Mouse (Mus musculus) mesoderm, embryonic 11.5 days (tissue): Measurements from ENCODE around the gene Med1.
"Not testable (repeated sequence)": the region's sequence is repeated elsewhere in the genome, so short reads cannot be mapped to it uniquely, and the experiment has no call there.

Experiments
- DNase-seq: peaks from one replicate; pipeline ENCODE4 v3.0.0-alpha.2; 2012; ENCODE audit warnings: low read depth, low spot score

Med1 gene

GRCm38 (mm10) chr11:98192901-98193805 lies at the start of gene Med1:
Med1 (minus strand) TSS chr11:98193293.
- DNase-seq: peak; percentile 98

DNA sequence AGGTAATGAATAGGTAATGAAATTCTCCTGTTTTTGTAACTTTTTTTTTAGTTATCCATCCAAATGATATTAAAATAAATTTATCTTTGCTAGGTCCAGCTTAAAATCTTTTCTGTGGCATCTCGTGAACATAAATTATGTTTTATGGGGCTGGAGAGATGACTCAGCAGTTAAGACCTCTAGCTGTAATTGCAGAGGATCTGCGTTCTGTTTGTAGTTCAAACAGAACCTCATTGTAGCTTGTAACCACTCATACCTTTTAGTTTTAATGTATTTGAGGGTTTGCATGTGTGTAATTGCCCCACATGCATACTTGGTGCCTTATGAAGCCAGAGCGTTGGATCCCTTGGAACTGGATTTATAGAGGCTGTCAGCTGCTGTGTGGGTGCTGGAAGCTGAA lies 45.9 kb upstream of the Med1 start:
- no peak for DNase-seq

DNA sequence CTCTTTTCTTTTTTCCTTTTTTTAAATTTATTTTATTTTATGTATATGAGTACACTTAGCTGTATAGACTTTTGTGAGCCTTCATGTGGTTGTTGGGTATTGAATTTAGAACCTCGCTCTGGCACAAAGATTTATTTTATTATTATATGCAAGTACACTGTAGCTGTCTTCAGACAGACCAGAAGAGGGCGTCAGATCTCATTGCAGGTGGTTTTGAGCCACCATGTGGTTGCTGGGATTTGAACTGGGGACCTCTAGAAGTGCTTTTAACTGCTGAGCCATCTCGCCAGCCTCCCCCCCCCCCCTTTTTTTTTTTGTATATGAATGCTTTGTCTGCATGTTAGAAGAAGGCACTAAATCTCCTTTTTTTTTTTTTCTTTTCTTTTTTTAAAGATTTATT lies 45.3 kb upstream of the Med1 start:
- DNase-seq: no peak

GRCm38 (mm10) chr11:98226349-98226748 lies 33.3 kb upstream of the Med1 start:
- no peak for DNase-seq

DNA sequence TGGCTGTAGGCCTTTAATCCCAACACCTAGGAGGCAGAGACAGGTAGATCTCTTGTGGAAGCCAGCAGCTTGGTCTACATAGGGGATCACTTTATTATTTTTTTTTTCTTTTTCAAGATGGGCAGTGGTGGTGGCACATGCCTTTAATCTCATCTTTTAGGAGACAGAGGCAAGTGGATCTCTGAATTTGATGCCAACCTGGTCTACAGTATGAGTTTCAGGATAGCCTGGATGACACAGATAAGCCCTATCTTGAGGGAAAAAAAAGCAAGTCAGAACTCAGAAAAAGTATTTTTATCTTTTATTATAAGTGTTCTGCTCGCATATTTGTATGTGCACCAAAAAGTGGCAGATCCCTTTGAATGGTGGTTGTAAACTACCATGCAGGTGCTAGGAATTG lies 20.2 kb upstream of the Med1 start:
- DNase-seq: no peak

GRCm38 (mm10) chr11:98209661-98210060 lies 16.6 kb upstream of the Med1 start:
- not testable (repeated sequence) for DNase-seq

GRCm38 (mm10) chr11:98206281-98206680 lies 13.2 kb upstream of the Med1 start:
- not testable (repeated sequence) for DNase-seq

DNA sequence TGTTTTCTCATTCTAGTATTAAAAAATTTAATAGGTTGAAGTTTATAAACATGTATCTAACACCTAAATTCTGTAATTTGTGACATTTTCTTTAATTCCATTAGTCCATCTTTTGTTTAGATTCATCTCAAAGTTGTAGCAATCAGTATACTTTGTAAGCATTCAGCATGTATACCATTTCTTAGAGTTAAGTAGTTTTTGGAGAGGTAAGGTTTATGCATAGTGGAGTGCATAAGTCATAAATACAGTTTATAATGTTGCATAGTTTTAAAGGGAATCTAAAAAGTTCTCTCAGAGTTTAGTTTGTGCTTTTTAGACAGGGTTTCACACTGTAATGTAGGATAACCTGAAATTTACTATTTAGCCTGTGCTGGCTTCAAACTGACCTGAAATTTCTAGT lies 12.4 kb upstream of the Med1 start:
- DNase-seq: no peak

GRCm38 (mm10) chr11:98203931-98204421 lies 10.9 kb upstream of the Med1 start:
- DNase-seq: peak; percentile 26

DNA sequence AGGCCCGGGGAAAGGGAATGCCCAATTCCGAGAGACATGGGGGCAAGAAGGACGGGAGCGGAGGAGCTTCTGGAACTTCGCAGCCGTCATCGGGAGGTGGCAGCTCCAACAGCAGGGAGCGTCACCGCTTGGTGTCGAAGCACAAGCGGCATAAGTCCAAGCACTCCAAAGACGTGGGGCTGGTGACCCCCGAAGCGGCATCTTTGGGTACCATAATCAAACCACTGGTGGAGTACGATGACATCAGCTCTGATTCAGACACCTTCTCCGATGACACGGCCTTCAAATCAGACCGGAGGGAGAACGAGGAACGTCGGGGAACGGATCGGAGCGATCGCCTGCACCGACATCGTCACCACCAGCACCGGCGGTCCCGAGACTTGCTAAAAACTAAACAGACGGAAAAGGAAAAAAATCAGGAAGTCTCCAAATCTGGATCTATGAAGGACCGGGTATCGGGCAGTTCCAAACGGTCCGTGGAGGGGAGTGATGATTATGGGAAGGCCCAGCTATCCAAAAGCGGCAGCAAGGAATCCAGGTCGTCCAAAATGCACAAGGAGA lies 10.3 kb upstream of the Med1 start:
- DNase-seq: no peak

DNA sequence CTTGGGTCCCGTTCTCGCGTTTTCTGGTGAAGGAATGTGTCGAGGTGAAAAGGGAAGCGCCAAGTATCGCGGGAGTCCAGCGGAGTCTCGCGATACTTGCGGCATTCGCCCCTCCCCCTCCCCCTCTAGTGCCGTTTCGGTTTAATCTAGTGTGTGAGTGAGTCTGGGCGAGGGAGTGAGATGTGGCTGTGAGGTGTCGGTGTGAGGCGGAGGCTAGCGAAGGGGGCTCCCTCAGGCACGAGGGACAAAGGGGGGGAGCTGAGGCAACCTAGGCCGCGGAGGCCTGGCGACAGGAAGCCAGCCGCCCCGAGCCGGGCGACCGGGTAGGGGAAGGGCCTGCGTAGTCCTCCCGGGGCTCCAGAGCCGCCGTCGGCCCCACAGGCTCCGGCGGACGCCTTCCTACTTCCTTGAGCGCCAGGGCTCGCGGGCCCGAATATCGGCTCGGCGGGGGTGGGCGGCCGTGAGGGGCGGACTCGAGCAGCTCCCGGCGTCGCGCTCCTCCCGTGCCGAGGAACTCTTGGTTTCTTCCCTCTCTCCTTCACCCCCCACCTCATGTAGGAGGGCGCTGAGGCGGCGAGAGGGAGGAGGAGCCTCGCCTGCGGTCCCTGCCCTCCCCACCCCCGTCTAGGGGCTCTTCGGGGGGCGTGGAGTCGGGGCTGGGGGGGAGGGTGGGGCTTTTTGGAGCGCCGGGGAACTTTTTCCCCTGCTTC lies 9.7 kb upstream of the Med1 start, which contains the start of gene Cdk12:
TSS of gene Cdk12 (plus strand) at position 419 of the 710 bp plus-strand sequence.
- peak; percentile 99 for DNase-seq

DNA sequence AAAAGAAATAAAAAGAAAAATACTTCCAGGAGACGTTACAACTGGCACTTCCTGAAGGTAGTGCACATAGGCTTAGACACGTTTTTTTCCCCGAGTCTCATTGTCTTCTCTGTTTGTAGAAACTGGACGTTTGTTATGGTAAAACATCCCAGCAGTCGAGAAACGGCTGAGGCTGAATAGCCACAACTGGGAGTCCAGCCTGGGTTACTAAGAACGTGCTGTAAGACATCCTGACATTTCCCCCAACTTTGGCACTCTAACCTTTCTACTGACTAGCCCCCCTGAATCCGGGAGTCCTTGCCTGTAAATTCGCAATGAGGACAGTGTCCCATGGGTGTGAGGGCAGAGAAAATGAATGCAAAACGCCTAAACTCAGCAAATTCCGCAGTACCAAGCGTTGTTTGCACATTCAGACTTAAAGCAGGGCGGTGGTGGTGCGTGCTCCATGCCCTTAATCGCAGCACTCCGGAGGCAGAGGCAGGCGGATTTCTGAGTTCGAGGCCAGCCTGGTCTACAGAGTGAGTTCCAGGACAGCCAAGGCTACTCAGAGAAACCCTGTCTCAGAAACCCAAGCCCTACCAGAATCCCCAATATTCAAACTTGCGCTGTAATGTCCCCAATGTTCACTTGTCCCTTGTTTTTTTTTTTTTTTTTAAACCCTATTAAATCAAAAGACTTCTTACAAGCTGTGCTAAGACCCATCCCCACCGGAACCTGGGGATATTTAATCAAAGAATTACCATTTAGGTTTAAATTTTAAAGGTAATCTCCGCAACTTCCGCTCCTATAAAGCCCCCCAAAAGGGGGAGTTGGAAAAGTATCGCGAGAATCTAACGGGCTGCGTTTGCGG lies 8.9 kb upstream of the Med1 start:
- DNase-seq: peak; percentile 42

DNA sequence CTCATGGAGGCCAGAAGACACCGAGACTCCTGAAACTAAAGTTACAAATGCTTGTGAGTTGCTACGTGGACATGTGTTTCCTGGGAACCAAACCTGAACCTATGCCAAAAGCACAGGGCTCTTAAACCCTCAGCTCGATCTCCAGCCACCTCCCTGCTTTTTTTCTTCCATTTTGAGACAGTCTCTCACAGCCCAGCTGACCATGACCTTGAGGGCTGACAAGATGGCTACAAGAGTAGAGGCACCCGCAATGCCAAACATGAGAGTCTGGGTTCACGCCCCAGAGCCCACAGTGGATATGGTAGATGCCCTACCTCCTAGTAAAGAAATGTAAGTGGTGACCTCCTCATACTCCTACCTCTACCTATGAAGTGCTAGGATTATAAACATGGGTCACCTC lies 2.3 kb downstream of the Med1 start:
- no peak for DNase-seq

GRCm38 (mm10) chr11:98187640-98188395 lies 5.3 kb downstream of the Med1 start:
- no peak for DNase-seq

DNA sequence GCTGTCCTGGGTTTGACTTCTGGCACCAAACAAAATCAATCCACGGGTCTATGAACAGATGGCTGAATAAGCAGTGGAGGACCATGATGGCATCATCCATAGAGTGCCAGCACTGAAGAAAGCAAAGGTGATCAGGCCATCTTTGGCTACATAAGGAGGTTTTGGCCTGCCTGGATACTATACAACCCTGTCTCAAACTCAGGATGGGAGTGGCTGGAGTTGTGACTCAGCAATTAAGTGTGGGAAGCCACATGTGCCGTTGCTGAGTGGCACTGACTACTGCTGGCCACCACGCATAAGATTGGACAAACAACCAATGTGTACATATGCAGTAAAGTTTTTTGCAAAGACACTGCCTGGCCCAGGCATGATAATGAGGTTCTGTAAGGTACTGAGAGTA lies 10.9 kb downstream of the Med1 start:
- DNase-seq: not testable (repeated sequence)

DNA sequence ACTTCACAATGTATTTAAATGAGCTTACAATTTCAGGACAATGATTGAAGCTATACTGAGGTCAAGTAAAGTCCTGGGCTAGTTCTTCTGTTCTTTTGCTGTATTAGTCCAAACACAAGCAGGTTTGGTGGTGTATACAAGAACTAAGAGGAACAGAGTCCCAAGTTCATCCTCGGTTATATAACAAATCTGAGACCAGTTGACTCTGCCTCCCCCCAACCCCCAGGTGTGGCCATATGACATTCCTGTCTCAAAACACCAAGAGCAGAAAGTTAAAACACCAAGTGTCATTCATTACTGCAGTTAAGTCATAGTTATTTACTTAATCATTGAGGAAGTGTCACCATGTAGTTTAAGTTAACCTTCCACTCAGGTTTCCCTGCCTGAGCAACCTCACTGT lies 24.7 kb downstream of the Med1 start:
- DNase-seq: no peak

DNA sequence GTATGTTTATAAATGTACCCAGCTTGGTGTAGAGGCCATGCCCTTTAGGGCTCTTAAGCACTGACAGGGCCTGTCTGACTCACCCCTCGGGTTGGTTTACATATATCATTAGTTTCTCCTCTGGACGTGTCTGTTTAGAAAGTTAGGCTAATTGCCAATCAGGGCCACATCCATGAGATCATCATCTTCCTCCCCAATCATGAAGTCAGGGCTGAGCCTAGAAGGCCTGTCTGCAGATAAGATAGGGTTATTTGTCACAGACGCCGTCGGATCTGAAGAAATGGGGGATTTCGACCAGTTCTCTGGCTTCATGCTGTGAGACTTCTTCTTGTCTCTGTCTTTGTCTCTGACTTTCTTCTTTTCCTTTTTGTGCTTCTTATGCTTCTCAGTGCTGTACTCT lies 38.0 kb downstream of the Med1 start:
- DNase-seq: no peak

GRCm38 (mm10) chr11:98150625-98151156 lies 42.4 kb downstream of the Med1 start:
- no peak for DNase-seq

- DNase-seq: peak; percentile 97
These were observed 43.1 kb downstream of the Med1 start, which contains the start of gene Fbxl20 for GRCm38 (mm10) chr11:98149786-98150624. Fbxl20 (minus strand) TSS chr11:98150403.
